Mouse (Mus musculus): ENCODE results near the gene Tppp2.

The Tppp2 gene

DNA sequence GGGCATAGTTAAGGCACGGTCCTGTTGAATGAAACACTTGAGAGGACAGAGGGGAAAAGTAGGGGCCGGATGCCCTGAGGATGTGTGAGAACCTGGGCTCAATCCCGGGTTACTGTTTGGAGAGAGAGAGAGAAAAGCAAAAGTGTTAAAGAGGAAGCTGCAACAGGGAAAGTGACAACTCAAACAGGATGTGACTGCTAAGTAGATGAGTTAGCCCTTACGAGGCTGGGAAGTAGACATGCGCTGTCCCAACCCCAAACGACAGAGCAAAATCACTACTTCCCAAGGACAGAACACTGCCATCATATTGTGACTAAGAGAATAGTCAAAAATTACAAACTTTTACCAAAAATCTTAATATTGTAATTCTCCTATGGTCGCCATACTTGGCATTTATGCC, 24.0 kb downstream of the Tppp2 start:
- DNase-seq (ENCODE audit: low read depth in 1 of 2, low spot score in 2 of 2): no peak

GRCm38 (mm10) chr14:51943336-51943735, 25.1 kb downstream of the Tppp2 start:
- DNase-seq (ENCODE audit: low read depth in 1 of 2, low spot score in 2 of 2): no peak

- no peak for DNase-seq (ENCODE audit: low read depth in 1 of 2, low spot score in 2 of 2)
Observed at GRCm38 (mm10) chr14:51960316-51960715, 42.1 kb downstream of the Tppp2 start.

GRCm38 (mm10) chr14:51967400-51967799, 49.2 kb downstream of the Tppp2 start:
- no peak for DNase-seq (ENCODE audit: low read depth in 1 of 2, low spot score in 2 of 2)
